Mouse (Mus musculus): ENCODE measurements around the gene Heatr5b.
A peak's percentile ranks its signal among the peaks of the same experiment; 100 is the strongest.

Gene Heatr5b

GRCm38 (mm10) chr17:78767546-78767945, 67.6 kb downstream of the Heatr5b start:
- ATAC-seq (ENCODE audit: low TSS enrichment): peak; percentile 98

GRCm38 (mm10) chr17:78766084-78766483, 69.1 kb downstream of the Heatr5b start:
- ATAC-seq (ENCODE audit: low TSS enrichment): no peak

GRCm38 (mm10) chr17:78763272-78763671, 71.9 kb downstream of the Heatr5b start:
- no peak for ATAC-seq (ENCODE audit: low TSS enrichment)

DNA sequence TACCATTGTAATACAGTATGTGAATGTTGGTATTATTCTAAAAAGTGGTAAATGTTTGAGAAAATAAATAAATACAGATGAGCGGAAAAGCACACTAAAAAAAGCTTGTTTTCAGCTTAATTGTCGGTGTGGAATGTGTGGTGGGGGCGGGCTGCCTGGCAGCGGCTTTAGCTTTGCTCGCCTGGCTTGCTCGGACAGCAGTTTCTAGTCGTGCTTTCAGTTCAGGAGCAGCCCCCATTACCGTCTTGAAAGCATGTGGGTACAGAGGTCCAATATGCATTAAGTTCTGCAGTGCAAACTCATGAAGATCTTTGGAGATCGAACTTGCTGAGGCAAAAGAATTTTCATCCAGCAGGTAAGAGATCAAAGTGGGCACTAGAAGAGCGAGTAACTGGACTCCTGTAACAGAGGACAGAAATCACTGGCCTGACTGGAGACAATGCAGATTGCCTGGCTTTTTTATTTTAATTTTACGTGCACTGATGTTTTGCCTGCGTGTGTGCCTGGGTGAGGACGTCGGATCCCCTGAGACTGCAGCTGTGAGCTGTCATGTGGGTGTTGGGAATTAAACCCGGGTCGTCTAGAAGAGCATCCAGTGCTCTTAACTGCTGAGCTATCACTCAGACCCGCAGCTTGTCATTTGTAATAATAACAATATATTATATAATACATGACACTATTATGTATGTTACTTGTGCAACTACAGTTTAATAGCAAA, 82.1 kb downstream of the Heatr5b start:
- peak; percentile 67 for ATAC-seq (ENCODE audit: low TSS enrichment)

- ATAC-seq (ENCODE audit: low TSS enrichment): no peak
Measured at GRCm38 (mm10) chr17:78752064-78752463, 83.1 kb downstream of the Heatr5b start.

GRCm38 (mm10) chr17:78748440-78748839, 86.7 kb downstream of the Heatr5b start:
- no peak for ATAC-seq (ENCODE audit: low TSS enrichment)

DNA sequence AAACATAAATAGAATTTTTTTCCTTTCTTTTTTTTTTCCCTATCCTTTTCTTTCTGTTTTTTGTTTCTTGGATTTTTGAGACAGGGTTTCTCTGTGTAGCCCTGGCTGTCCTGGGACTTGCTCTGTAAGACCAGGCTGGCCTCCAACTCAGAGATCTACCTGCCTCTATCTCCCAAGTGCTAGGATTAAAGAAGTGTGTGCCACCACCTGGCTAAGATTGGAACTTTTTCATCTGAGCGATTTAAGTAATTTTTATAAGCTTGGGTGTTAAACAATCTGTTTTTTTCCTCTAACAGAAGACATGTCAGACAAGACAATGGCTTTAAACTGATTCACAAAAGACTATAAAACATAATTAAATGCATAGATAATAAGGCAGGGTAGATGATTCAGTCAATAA, 96.7 kb downstream of the Heatr5b start:
- ATAC-seq (ENCODE audit: low TSS enrichment): no peak

DNA sequence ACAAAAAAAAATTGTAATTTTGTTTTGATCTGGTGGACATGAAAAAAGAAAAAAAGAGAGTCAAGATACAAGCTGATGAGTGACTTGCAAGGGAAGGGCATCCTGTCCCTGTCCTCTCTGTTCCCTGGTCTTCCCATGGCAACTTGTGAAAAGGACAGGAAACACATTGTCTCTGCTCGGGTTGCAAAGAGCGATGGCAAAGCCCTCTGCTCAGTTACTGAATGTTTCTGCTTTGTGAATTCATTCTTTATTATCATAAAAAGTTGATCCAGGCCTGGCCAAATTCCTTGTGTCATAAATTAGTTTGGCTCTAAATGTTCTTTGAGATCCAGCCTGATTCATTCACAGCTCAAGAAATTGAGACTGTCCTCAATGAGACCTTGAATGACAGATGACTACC, 97.4 kb downstream of the Heatr5b start:
- no peak for ATAC-seq (ENCODE audit: low TSS enrichment)

- ATAC-seq (ENCODE audit: low TSS enrichment): no peak
Measured at GRCm38 (mm10) chr17:78737096-78737495, 98.1 kb downstream of the Heatr5b start, which contains the start of gene Strn. Strn (minus strand) TSS chr17:78737196.

- peak; percentile 97 for ATAC-seq (ENCODE audit: low TSS enrichment)
Measured at GRCm38 (mm10) chr17:78736473-78736988, 98.6 kb downstream of the Heatr5b start.

- ATAC-seq (ENCODE audit: low TSS enrichment): peak; percentile 56
Measured at GRCm38 (mm10) chr17:78735731-78736472, 99.3 kb downstream of the Heatr5b start.

GRCm38 (mm10) chr17:78734806-78735205, 100.4 kb downstream of the Heatr5b start:
- no peak for ATAC-seq (ENCODE audit: low TSS enrichment)

- ATAC-seq (ENCODE audit: low TSS enrichment): no peak
Measured at GRCm38 (mm10) chr17:78732056-78732455, 103.1 kb downstream of the Heatr5b start.

DNA sequence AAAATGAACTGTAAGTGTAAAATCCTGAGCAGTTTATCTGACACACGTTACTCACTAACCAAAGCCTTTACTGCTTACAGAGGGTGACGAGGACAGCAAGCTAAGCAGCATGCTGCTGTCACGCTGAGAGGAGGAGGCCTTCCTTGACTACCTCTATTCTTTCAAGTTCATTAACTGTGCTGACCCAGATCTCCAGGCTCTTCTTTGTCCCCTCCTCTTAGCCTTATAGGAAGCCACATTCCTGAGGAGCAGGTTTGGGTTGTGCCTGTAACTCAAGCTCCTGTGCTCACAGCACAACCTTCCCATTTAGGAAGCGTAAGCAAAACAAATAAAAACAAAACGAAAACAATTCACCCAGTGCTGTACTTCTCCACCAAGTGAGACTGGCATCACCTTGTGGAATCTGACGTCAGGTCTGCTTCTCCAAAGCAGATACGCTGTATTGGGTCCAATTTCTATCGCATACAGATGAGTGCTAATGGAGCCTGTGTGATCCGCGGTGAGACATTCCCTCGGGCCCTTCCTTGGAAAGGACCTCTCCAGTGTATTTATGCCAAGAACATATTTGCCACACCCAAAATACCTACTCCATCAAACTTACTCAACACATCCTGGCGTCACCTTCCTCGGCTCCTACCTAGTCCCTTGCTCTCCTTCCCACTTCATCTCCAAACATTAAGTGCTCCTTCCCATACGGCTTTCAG, 108.3 kb downstream of the Heatr5b start:
- ATAC-seq (ENCODE audit: low TSS enrichment): no peak

DNA sequence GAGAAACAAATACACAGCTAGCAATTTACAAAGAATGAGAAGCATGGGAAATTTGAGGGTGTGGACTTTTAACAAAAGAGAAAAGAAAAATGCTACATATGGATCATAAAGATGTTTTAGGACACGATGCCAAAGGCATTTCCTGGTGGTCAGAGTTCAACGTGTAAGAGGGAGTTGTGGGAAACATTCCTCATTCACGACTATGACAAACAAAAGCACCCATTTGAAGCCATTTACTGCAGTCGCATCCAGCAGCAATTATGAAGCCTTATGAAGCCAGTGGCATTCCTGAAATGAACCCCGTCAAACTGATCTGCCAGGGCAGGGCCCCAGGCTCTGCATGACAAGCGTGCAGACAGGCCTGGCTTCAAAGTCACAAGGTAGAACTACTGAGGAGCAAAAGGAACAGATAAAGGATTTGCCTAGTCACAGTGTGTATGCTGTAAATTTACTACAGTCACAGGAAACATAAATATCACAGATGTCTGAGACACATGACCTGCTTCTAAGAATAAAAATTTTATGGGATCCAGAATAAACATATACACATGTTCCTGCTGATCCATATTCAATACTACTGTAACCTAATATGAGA, 110.6 kb downstream of the Heatr5b start:
- no peak for ATAC-seq (ENCODE audit: low TSS enrichment)

GRCm38 (mm10) chr17:78721690-78722089, 113.5 kb downstream of the Heatr5b start:
- no peak for ATAC-seq (ENCODE audit: low TSS enrichment)

GRCm38 (mm10) chr17:78719086-78719485, 116.1 kb downstream of the Heatr5b start:
- ATAC-seq (ENCODE audit: low TSS enrichment): no peak

- ATAC-seq (ENCODE audit: low TSS enrichment): no peak
Measured at GRCm38 (mm10) chr17:78710258-78710657, 124.9 kb downstream of the Heatr5b start.

GRCm38 (mm10) chr17:78708422-78708821, 126.7 kb downstream of the Heatr5b start:
- no peak for ATAC-seq (ENCODE audit: low TSS enrichment)

DNA sequence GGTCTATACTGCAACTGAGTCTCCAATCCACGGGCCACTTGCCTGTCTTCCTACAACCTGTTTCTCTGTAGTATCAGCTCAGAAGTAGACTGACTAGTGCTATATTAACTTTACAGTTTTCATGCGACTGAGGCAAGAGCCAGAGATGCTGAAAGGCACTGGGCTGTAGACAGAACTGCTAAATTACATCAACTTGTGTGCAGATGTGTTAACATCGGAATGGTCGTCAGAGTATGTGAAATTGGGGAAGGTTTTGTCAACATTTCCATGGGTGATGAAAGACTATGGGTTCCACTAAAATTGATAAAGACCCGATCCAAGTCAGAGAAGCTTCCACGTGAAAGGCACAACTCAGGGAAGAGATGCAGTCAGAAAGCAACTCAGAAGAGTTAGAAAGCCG, 132.2 kb downstream of the Heatr5b start:
- no peak for ATAC-seq (ENCODE audit: low TSS enrichment)
